Mouse (Mus musculus): ENCODE measurements at regions not wholly inside any gene's neighbourhood (a gene's known extent, or its start where the extent isn't known, plus 50 kb on each side); places are given as distances from the start of the nearest gene placed in this dataset.

- H3K4me3 ChIP-seq: no peak overlapping the region
- H3K27me3 ChIP-seq (replicated peaks; ENCODE audit: low read depth, poor library complexity, severe bottlenecking): no peaks in the 10 kb centered on the region
- no peak for DNase-seq (ENCODE audit: low spot score)
- no peak overlapping the region for H3K27ac ChIP-seq (replicated peaks)
- no peaks in the 10 kb centered on the region for H3K36me3 ChIP-seq (replicated peaks)
- H3K9me3 ChIP-seq: peaks cover 5% of the 10 kb centered on the region; the same call in 1 of the 2 replicates
- WGBS: 85% methylated on average over 2 of the region's 2 CpGs
- H3K4me1 ChIP-seq: peaks cover 7% of the 10 kb centered on the region
These were observed 78.8 kb upstream of the Supt20 start for GRCm38 (mm10) chr3:54613845-54614244.

GRCm38 (mm10) chr3:54617298-54617697 is 75.3 kb upstream of the Supt20 start:
- Histone ChIP-seq H3K9me3 (peaks cover 5% of the 10 kb centered on the region; the same call in 1 of the 2 replicates), H3K36me3 (replicated peaks) (no peaks in the 10 kb centered on the region), H3K27me3 (replicated peaks; ENCODE audit: low read depth, poor library complexity, severe bottlenecking) (no peaks in the 10 kb centered on the region), H3K4me1 (no peaks in the 10 kb centered on the region), H3K4me3 (no peak overlapping the region), H3K27ac (replicated peaks) (no peak overlapping the region)
- WGBS: 93% methylated on average over 4 of the region's 4 CpGs
- DNase-seq (ENCODE audit: low spot score): no peak

- Histone ChIP-seq H3K27me3 (replicated peaks; ENCODE audit: low read depth, poor library complexity, severe bottlenecking) (no peaks in the 10 kb centered on the region), H3K36me3 (replicated peaks) (no peaks in the 10 kb centered on the region), H3K4me1 (no peaks in the 10 kb centered on the region), H3K9me3 (peaks cover 5% of the 10 kb centered on the region; the same call in 1 of the 2 replicates), H3K4me3 (no peak overlapping the region), H3K27ac (replicated peaks) (no peak overlapping the region)
- no peak for DNase-seq (ENCODE audit: low spot score)
- 94% methylated on average over 4 of the region's 4 CpGs for WGBS
These were observed 74.3 kb upstream of the Supt20 start for GRCm38 (mm10) chr3:54618286-54618685.

GRCm38 (mm10) chr3:54630254-54630653 is 62.4 kb upstream of the Supt20 start:
- no peak overlapping the region for H3K27ac ChIP-seq (replicated peaks)
- peaks cover 20% of the 10 kb centered on the region for H3K9me3 ChIP-seq
- no peaks in the 10 kb centered on the region for H3K36me3 ChIP-seq (replicated peaks)
- H3K27me3 ChIP-seq (replicated peaks; ENCODE audit: low read depth, poor library complexity, severe bottlenecking): no peaks in the 10 kb centered on the region
- no peak for DNase-seq (ENCODE audit: low spot score)
- no peak overlapping the region for H3K4me3 ChIP-seq
- 85% methylated on average over 7 of the region's 7 CpGs for WGBS
- H3K4me1 ChIP-seq: no peaks in the 10 kb centered on the region

GRCm38 (mm10) chr3:54632731-54633130 is 59.9 kb upstream of the Supt20 start:
- no peak overlapping the region for H3K4me3 ChIP-seq
- H3K4me1 ChIP-seq: no peaks in the 10 kb centered on the region
- H3K9me3 ChIP-seq: peaks cover 20% of the 10 kb centered on the region
- no peaks in the 10 kb centered on the region for H3K36me3 ChIP-seq (replicated peaks)
- no peaks in the 10 kb centered on the region for H3K27me3 ChIP-seq (replicated peaks; ENCODE audit: low read depth, poor library complexity, severe bottlenecking)
- no peak overlapping the region for H3K27ac ChIP-seq (replicated peaks)
- DNase-seq (ENCODE audit: low spot score): no peak
- WGBS: 96% methylated on average over 13 of the region's 13 CpGs

GRCm38 (mm10) chr3:54633446-54633845 is 59.2 kb upstream of the Supt20 start:
- H3K27me3 ChIP-seq (replicated peaks; ENCODE audit: low read depth, poor library complexity, severe bottlenecking): no peaks in the 10 kb centered on the region
- 90% methylated on average over 23 of the region's 23 CpGs for WGBS

GRCm38 (mm10) chr3:54634456-54634855 is 58.2 kb upstream of the Supt20 start:
- DNase-seq (ENCODE audit: low spot score): no peak
- H3K36me3 ChIP-seq (replicated peaks): no peaks in the 10 kb centered on the region
- H3K27me3 ChIP-seq (replicated peaks; ENCODE audit: low read depth, poor library complexity, severe bottlenecking): no peaks in the 10 kb centered on the region
- WGBS: 93% methylated on average over 10 of the region's 10 CpGs
- H3K9me3 ChIP-seq: peaks cover 20% of the 10 kb centered on the region
- H3K4me1 ChIP-seq: no peaks in the 10 kb centered on the region
- H3K4me3 ChIP-seq: no peak overlapping the region
- no peak overlapping the region for H3K27ac ChIP-seq (replicated peaks)

More at GRCm38 (mm10) chr3:54633446-54633845, 59.2 kb upstream of the Supt20 start:
- DNase-seq (ENCODE audit: low spot score): no peak
- no peaks in the 10 kb centered on the region for H3K4me1 ChIP-seq
- H3K4me3 ChIP-seq: no peak overlapping the region
- peaks cover 20% of the 10 kb centered on the region for H3K9me3 ChIP-seq
- H3K36me3 ChIP-seq (replicated peaks): no peaks in the 10 kb centered on the region
- H3K27ac ChIP-seq (replicated peaks): no peak overlapping the region
